Mouse (Mus musculus) kidney, adult 18-20 months (tissue): ENCODE measurements around the gene Dusp2.
"Not testable (repeated sequence)": the region's sequence is repeated elsewhere in the genome, so short reads cannot be mapped to it uniquely, and the experiment has no call there.

Source experiments
- DNase-seq: peaks from one replicate; pipeline ENCODE4 v3.0.0; 2021

Gene Dusp2

GRCm38 (mm10) chr2:127335767-127336496 lies at the start of gene Dusp2:
Dusp2 (plus strand) TSS chr2:127336159.
- peak; percentile 82 for DNase-seq

GRCm38 (mm10) chr2:127292250-127292649 lies 43.7 kb upstream of the Dusp2 start:
- no peak for DNase-seq

GRCm38 (mm10) chr2:127297001-127297805 lies 38.8 kb upstream of the Dusp2 start:
- DNase-seq: no peak

GRCm38 (mm10) chr2:127298056-127298455 lies 37.9 kb upstream of the Dusp2 start:
- no peak for DNase-seq

GRCm38 (mm10) chr2:127300701-127301100 lies 35.3 kb upstream of the Dusp2 start:
- DNase-seq: no peak

GRCm38 (mm10) chr2:127301883-127302282 lies 34.1 kb upstream of the Dusp2 start:
- no peak for DNase-seq

GRCm38 (mm10) chr2:127304192-127304591 lies 31.8 kb upstream of the Dusp2 start:
- DNase-seq: not testable (repeated sequence)

GRCm38 (mm10) chr2:127304609-127305210 lies 31.2 kb upstream of the Dusp2 start:
- no peak for DNase-seq

GRCm38 (mm10) chr2:127306123-127306522 lies 29.8 kb upstream of the Dusp2 start:
- DNase-seq: no peak

- no peak for DNase-seq
Measured at GRCm38 (mm10) chr2:127307179-127307578, 28.8 kb upstream of the Dusp2 start.

GRCm38 (mm10) chr2:127308660-127309059 lies 27.3 kb upstream of the Dusp2 start:
- no peak for DNase-seq

GRCm38 (mm10) chr2:127310246-127310645 lies 25.7 kb upstream of the Dusp2 start:
- no peak for DNase-seq

GRCm38 (mm10) chr2:127310685-127311084 lies 25.3 kb upstream of the Dusp2 start:
- no peak for DNase-seq

- no peak for DNase-seq
Measured at GRCm38 (mm10) chr2:127311193-127311592, 24.8 kb upstream of the Dusp2 start.

GRCm38 (mm10) chr2:127312801-127313200 lies 23.2 kb upstream of the Dusp2 start:
- DNase-seq: no peak

GRCm38 (mm10) chr2:127313878-127314277 lies 22.1 kb upstream of the Dusp2 start:
- DNase-seq: no peak

GRCm38 (mm10) chr2:127314467-127315154 lies 21.3 kb upstream of the Dusp2 start:
- no peak for DNase-seq

- DNase-seq: no peak
Measured at GRCm38 (mm10) chr2:127315155-127315470, 20.8 kb upstream of the Dusp2 start.

- no peak for DNase-seq
Measured at GRCm38 (mm10) chr2:127316431-127316830, 19.5 kb upstream of the Dusp2 start.

- DNase-seq: no peak
Measured at GRCm38 (mm10) chr2:127318136-127318535, 17.8 kb upstream of the Dusp2 start.

GRCm38 (mm10) chr2:127319071-127319470 lies 16.9 kb upstream of the Dusp2 start:
- no peak for DNase-seq

GRCm38 (mm10) chr2:127322671-127323285 lies 13.2 kb upstream of the Dusp2 start:
- DNase-seq: no peak

GRCm38 (mm10) chr2:127323667-127324066 lies 12.3 kb upstream of the Dusp2 start:
- no peak for DNase-seq
